Mouse (Mus musculus) layer of hippocampus, postnatal 36 days (tissue): ENCODE data around the gene Rwdd1. TPM values are rescaled to one million over a fixed set of nuclear protein-coding genes. Genes with fewer than 3 reads are reported as not detected.
"Not testable (repeated sequence)": the region's sequence is repeated elsewhere in the genome, so short reads cannot be mapped to it uniquely, and the experiment has no call there.

Experiments used
- DNase-seq, 2 experiments: peaks; one replicate each; pipeline ENCODE4 v3.0.0; 2022
- total RNA-seq, 2 experiments: library from RNA; stranded (reverse); gene quantifications; 2 replicates each; pipeline ENCODE4 v1.2.3; 2021

The Rwdd1 gene
- 100 to 1,000 TPM; 101 to 103 TPM for total RNA-seq

DNA sequence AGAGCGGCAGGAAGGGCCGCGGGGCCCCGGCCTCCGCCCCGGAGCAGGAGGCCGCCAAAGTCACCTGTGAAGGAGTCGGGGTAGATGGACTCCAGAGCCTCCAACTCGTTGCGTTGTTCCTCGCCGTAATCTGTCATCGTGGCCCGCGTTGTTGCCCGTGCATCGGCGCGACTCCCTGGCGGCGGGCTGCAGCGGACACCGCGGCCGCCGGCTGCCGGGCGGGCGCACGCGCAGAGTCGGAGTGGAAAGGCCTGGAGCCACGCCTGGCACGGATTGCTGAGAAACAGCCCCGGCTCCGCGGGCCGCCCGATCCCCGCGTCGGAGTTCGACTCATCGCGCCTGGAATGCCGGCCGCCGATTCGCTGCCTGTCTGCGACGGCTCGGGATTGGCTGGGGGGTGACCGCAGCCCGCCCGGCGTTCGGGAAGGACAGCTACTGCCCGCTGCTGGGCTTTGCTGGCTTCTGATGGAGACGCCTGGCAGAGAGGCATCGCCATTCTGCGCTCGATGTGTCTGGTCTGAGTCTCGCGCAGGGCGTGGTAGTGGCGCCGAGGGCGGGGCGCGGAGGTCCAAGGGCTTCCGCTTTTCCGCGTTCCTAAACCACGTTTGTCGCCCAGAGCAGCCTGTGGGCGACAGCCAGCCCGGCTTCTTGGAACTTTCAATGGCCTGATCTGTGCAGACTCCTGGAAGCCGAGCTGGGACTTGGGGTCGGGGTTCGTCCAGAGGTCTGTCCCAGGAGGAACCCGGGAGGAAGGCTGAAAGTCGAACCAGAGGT is at the start of gene Rwdd1:
TSS of gene Rwdd1 (minus strand) at position 323 of the 774 bp plus-strand sequence.
- peak; percentile 98 to 99 for DNase-seq

DNA sequence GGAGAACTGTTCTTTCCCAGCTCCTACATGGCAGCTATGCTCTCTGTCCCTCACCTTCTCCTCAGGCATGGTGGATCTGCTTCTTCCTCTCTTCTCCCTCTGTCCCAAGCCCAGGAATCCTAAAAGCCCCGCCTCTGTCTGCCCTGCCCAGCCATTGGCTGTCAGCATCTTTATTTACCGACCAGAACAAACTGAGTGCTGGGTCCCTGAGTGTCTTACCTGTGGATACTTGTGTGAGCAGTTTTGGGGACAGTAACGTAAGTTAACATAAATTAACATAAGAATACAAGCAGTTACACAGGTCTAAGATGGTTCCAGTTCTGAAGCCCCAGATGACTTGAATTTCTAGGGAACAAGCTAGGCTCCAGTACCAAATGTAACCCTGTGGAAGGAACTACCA is 47.2 kb upstream of the Rwdd1 start:
- no peak for DNase-seq

DNA sequence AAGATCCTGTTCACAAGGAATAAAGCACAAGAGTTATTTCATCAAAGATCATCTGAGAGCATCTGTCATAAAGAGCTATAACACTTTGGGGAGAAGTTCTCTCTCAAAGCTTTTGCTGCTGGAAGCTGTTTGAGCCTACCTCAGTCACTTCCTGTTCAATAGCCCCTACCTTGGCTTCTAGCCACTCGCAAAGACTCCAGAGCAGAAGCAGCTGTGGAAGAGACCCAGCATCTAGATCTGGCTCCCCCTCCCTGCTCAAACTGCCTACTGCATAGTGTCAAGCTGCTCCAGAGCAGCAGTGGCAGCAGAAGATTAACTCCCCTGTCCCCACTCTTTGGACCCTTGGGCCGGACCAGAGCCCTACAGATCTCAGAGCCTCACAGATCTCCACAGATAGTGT is 34.6 kb upstream of the Rwdd1 start:
- DNase-seq: no peak

- DNase-seq: no peak
Observed at GRCm38 (mm10) chr10:34044210-34044609, 24.8 kb upstream of the Rwdd1 start, which contains the start of gene Calhm4. TSS of gene Calhm4 (minus strand) at chr10:34044310.

DNA sequence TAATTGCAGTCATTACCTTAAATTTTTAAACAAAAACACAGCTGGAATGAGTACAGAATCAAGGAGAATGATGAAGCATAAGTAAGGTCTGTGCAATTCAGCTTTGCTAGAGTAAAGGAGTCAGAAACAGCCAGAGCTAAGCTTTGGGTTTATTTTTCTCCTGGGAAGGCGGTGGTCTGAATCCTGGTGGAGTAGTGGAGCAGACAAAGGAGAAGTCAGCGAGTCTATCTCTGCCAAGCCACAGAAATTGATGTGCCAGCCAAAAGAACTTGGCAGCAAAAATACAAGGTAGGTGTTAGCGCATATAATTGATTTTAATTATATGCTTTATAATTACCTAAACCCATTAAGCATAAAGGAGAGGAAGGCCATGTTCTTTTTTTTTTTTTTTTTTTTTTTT is 18.0 kb upstream of the Rwdd1 start, which contains the start of gene Trappc3l:
TSS of gene Trappc3l (plus strand) at position 197 of the 400 bp plus-strand sequence.
- DNase-seq: no peak

DNA sequence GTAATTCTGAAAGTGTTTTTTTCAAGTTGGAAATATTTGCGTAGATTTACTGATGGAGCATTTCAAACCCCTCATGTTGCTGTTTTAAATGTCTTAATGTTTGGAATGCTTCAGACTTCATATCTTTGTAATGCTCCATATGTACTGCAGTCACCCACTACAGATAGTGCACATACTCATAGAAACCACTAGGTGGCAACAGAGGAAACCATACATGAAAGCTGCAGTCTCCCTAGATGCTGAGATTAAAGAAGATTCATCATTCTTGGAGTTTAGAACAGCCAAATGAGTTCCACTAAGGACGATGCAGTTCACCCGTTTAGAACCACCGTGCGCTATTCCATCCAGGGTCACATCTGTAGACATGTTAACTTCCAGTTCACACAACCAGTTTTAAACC is 17.2 kb upstream of the Rwdd1 start:
- DNase-seq: no peak

- peak; percentile 42 to 62 for DNase-seq
Observed at GRCm38 (mm10) chr10:34033630-34034305, 14.3 kb upstream of the Rwdd1 start.

DNA sequence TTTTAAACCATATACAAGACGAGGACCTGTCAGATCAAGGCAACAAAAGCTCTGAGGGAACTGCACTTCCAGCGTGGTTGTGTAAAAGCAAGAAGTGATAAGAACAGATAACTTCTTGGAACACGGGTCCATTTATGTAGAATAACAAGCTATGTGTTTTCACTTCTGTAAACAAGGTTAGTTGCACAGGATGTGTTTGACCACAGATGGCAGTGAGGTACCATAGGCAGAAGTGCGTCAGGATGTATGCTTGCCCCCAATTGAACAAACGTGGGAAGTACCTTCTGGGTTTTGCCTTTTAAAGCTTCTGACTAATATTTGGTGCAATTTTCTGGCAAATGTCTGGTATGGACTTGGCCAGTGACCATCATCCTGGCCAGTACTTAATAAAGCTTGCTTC is 10.9 kb upstream of the Rwdd1 start:
- DNase-seq: no peak

DNA sequence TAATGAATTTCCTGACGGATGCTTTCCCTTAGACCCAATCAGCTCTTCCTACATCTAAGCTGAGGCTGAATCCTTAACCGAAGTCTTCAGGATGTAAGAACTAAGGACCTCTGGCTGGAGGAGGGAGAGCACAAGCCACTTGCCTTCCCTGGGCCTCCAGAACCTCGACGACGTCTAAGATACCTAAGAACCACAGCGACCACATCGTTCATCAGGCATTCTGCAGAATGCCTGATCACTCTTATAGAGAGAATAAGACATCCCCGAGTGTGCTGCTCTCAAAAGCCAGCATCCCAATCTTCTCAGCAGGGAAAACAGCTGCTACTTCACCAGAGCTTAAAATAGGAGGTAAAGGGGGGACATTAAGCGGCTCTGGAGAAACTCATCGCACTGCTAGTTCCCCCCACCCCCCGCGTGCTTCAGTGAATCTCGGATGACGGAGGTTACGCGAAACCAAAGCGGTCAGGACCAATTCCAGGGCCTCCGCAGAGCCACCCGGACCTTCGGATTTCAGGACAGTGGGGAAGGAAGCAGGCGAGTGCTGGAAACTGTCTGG is 600 bp downstream of the Rwdd1 start:
- DNase-seq: peak in 1 of 2 experiments; percentile 9

- no peak for DNase-seq
Observed at GRCm38 (mm10) chr10:34013241-34013640, 6.2 kb downstream of the Rwdd1 start.

DNA sequence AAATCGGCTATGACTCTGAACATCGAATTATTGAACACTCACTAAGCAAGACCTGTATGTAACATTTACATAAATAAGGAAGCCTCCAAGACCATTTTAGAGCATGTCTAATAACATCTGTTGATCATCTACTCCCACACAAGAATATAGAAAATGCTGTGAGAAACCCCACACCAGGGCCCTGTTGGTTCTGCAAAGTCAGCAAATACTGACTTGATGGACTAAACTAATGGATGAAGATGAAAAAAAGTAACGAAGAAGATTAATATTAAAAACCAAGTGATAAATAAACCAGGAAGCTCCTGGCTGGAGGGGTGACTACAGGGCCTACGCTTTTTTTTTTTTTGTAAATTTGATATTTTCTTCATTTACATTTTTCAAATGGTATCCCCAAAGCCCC is 6.8 kb downstream of the Rwdd1 start:
- DNase-seq: no peak

- no peak for DNase-seq
Observed at GRCm38 (mm10) chr10:33998397-33998796, 21.0 kb downstream of the Rwdd1 start.

DNA sequence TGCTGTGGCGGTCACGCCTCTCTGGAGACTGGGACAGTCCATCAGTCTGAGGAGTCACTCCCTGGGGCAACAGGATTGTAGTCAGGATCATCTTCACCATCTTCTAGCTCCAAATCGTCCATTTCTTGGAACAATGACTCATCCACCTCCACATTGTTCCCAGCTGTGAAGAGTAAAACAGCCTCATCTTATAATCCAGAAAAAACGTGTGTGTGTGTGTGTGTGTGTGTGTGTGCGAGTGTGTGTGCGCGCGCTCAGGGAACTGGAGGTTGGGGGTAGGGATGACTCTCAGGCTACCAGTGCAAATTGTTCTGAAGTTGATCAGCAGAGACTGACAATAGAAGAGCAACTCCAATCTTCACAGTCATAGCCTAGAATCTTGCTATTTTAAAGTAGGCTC is 22.7 kb downstream of the Rwdd1 start:
- not testable (repeated sequence) for DNase-seq

DNA sequence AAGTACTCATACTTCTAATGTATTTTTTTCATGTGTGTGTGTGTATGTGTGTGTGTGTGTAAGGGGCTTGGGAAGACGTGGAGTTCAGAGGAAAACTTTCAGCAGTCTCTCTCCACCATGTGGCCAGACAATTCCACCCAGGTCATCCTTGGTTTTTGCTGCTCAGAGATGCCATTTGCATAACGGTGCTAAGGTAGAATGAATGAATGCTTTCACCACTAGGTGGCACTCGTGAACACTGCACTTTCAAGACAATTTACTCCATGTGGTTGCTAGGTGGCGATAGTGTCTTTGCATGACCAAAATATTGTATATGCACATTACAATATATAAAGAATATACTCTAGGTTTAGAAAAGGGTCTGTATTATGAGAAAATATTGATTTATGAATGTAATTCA is 32.7 kb downstream of the Rwdd1 start:
- peak; percentile 9 to 34 for DNase-seq

- DNase-seq: no peak
Observed at GRCm38 (mm10) chr10:33974781-33975494, 44.5 kb downstream of the Rwdd1 start.

- no peak for DNase-seq
Observed at GRCm38 (mm10) chr10:33952509-33952908, 66.9 kb downstream of the Rwdd1 start.

GRCm38 (mm10) chr10:33950803-33951583 is 68.4 kb downstream of the Rwdd1 start, which contains the start of gene Zup1:
TSS of gene Zup1 (minus strand) at chr10:33951269.
- DNase-seq: peak; percentile 79 to 80
